Mouse (Mus musculus) embryonic facial prominence, embryonic 10.5 days (tissue): Measurements from ENCODE around the gene Fam192a. TPM values are rescaled to one million over a fixed set of nuclear protein-coding genes. Genes with fewer than 3 reads are reported as not detected.

Experiments
- DNase-seq: peaks from one replicate; pipeline ENCODE4 v3.0.0-alpha.2; 2017; ENCODE audit warnings: low spot score
- H3K27ac ChIP-seq: fragments of 300-500 bp; sonication (generic); replicated peaks from 2 replicates; pipeline ENCODE4 v1.5.1; 2016; ENCODE audit warnings: mild to moderate bottlenecking
- H3K27me3 ChIP-seq: fragments of 300-500 bp; sonication (generic); replicated peaks from 2 replicates; pipeline ENCODE4 v1.6.1; 2016; ENCODE audit warnings: low read depth, mild to moderate bottlenecking; ENCODE audit not compliant: poor library complexity, severe bottlenecking
- H3K36me3 ChIP-seq: fragments of 300-500 bp; sonication (generic); replicated peaks from 2 replicates; pipeline ENCODE4 v1.6.1; 2016; ENCODE audit warnings: mild to moderate bottlenecking, moderate library complexity
- H3K4me1 ChIP-seq: fragments of 300-500 bp; sonication (generic); 2 replicates; pipeline ENCODE4 v1.6.1; 2016
- H3K4me3 ChIP-seq: fragments of 300-500 bp; sonication (generic); 2 replicates; pipeline ENCODE4 v1.5.1; 2016; ENCODE audit warnings: mild to moderate bottlenecking, moderate library complexity
- H3K9me3 ChIP-seq: fragments of 300-500 bp; sonication (generic); 2 replicates; pipeline ENCODE4 v1.6.1; 2016; ENCODE audit warnings: mild to moderate bottlenecking
- WGBS: fragments of 180-500 bp; shearing (Covaris S2); methylation state at CpG from one replicate; pipeline ENCODE4 v1.1.7; 2016; 5-methylcytosine and 5-hydroxymethylcytosine counted together
- polyA plus RNA-seq: library from polyadenylated mRNA; unstranded; fragments of >200 nt; fragmentation: Nextera tagmentation; extraction: Ambion mirVana; gene quantifications from 2 replicates; pipeline ENCODE4 v1.2.1, GENCODE M21; 2016

Gene Fam192a
- polyA plus RNA-seq: 82.6 and 93.1 TPM in 2 replicates

- Histone ChIP-seq H3K9me3 (no peaks in the 10 kb centered on the region), H3K27ac (peak within 1 kb of the TSS; percentile 95), H3K27me3 (no peaks in the 10 kb centered on the region), H3K36me3 (no peaks in the 10 kb centered on the region), H3K4me1 (peaks cover 29% of the 10 kb centered on the region), H3K4me3 (peak within 1 kb of the TSS; percentile 100)
- DNase-seq: peak; percentile 99
- WGBS: under 1% methylated on average over 55 of the region's 55 CpGs
These were observed at the start of gene Fam192a, which contains the start of gene Rspry1 for GRCm38 (mm10) chr8:94601607-94602385. Gene Fam192a, minus strand, starts transcription at chr8:94601997. Gene Rspry1, plus strand, starts transcription at chr8:94601937.

- Histone ChIP-seq H3K27ac (no peak overlapping the region), H3K36me3 (peaks cover 90% of the 10 kb centered on the region), H3K27me3 (no peaks in the 10 kb centered on the region), H3K9me3 (no peaks in the 10 kb centered on the region), H3K4me1 (no peaks in the 10 kb centered on the region), H3K4me3 (no peak overlapping the region)
- no peak for DNase-seq
- WGBS: 47% methylated on average over 3 of the region's 3 CpGs
These were observed 47.7 kb upstream of the Fam192a start for GRCm38 (mm10) chr8:94649496-94649895.

- DNase-seq: no peak
These were observed 44.4 kb upstream of the Fam192a start for GRCm38 (mm10) chr8:94646165-94646564.

DNA sequence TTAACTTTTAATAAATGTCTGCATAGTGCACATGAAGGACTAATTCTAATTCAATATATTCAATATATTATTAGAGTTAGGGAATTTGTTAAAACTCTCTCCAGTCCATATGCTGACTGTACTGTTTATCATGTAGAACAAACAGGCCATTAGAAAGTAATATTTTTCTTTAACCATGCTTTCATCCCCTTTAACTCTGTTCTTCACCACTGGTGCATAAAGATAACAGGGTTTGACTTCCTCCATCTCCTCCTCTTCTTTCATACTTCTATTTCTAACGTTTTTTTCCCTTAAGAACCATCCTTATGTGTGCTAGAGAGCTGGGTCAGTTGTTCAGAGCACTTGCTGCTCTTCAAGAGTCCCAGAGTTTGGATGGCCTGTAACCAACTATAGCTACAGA, 43.4 kb upstream of the Fam192a start:
- no peak for DNase-seq
- no peaks in the 10 kb centered on the region for H3K27me3 ChIP-seq
- H3K36me3 ChIP-seq: peaks cover 92% of the 10 kb centered on the region
- no peaks in the 10 kb centered on the region for H3K4me1 ChIP-seq
- H3K9me3 ChIP-seq: no peaks in the 10 kb centered on the region
- H3K27ac ChIP-seq: no peak overlapping the region
- H3K4me3 ChIP-seq: no peak overlapping the region
- 55% methylated on average over 1 of the region's 1 CpGs for WGBS

More at GRCm38 (mm10) chr8:94646165-94646564, 44.4 kb upstream of the Fam192a start:
- H3K4me3 ChIP-seq: no peak overlapping the region
- no peaks in the 10 kb centered on the region for H3K9me3 ChIP-seq
- H3K27me3 ChIP-seq: no peaks in the 10 kb centered on the region
- no peak overlapping the region for H3K27ac ChIP-seq
- H3K4me1 ChIP-seq: no peaks in the 10 kb centered on the region
- peaks cover 91% of the 10 kb centered on the region for H3K36me3 ChIP-seq
- 89% methylated on average over 3 of the region's 3 CpGs for WGBS

DNA sequence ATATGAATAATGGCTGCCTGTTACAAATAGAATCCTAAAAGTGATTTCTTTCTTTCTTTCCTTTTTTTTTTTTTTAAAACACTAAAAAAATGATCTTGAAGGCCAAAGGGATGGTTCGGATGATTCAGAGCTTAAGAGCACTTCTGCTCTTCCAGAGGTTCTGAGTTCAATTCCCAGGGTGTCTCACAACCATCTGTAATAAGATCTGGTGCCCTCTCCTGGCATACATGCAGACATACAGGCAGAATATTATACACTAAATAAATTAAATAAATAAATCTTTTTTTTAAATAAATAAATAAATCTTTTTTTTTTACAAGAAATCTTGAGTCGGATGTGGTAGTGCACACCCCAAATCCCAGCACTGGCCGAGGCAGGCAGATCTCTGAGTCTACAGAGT, 40.1 kb upstream of the Fam192a start:
- Histone ChIP-seq H3K27ac (no peak overlapping the region), H3K36me3 (peaks cover 95% of the 10 kb centered on the region), H3K9me3 (no peaks in the 10 kb centered on the region), H3K27me3 (no peaks in the 10 kb centered on the region), H3K4me1 (no peaks in the 10 kb centered on the region), H3K4me3 (no peak overlapping the region)
- no peak for DNase-seq
- 89% methylated on average over 3 of the region's 3 CpGs for WGBS

DNA sequence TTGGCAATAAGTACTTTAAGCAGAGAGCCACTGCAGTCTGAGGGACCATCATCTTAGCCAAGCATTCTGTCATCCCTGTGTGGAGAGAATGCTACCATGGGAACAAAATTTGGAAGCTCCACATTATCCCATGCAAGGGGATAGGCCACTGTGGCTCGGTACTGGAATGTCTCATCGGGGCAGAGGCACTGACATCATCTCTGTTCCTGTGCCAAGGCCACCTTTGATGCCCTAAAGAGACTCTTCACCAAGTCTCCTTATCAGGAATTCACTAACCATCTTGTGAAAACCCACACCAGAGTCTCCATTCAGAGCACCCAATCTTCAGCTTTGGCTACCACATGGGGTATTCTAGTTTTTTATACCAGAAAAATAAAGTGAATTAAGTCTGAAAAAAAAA, 39.4 kb upstream of the Fam192a start:
- DNase-seq: no peak
- no peaks in the 10 kb centered on the region for H3K27me3 ChIP-seq
- no peak overlapping the region for H3K4me3 ChIP-seq
- H3K9me3 ChIP-seq: no peaks in the 10 kb centered on the region
- no peak overlapping the region for H3K27ac ChIP-seq
- H3K36me3 ChIP-seq: peaks cover 95% of the 10 kb centered on the region
- 96% methylated on average over 2 of the region's 2 CpGs for WGBS
- H3K4me1 ChIP-seq: no peaks in the 10 kb centered on the region

DNA sequence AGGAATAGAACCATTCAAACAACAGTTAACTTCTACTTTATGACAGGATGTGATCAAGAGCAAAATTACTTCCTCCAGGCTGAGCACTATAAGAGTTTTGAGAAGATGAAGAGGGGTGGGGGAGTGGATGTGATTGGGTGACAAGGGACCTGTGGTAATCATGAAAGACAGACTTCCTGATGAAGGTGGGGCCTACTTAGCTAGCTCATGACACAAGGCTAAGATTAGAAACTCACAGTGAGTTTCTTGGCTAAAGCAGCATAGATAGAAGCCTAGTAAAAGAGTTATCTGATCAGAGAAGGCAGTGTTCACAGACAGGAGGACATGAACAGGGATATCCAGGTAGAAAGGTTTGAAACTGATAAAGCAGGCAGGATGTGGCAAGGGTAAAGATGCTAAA, 32.4 kb upstream of the Fam192a start:
- no peaks in the 10 kb centered on the region for H3K9me3 ChIP-seq
- peaks cover 98% of the 10 kb centered on the region for H3K36me3 ChIP-seq
- DNase-seq: no peak
- H3K4me3 ChIP-seq: no peak overlapping the region
- no peak overlapping the region for H3K27ac ChIP-seq
- H3K27me3 ChIP-seq: no peaks in the 10 kb centered on the region
- no peaks in the 10 kb centered on the region for H3K4me1 ChIP-seq

- Histone ChIP-seq H3K27ac (no peak overlapping the region), H3K4me1 (no peaks in the 10 kb centered on the region), H3K36me3 (peaks cover 98% of the 10 kb centered on the region), H3K4me3 (no peak overlapping the region), H3K27me3 (no peaks in the 10 kb centered on the region), H3K9me3 (no peaks in the 10 kb centered on the region)
- no peak for DNase-seq
- WGBS: 89% methylated on average over 2 of the region's 2 CpGs
These were observed 31.9 kb upstream of the Fam192a start for GRCm38 (mm10) chr8:94633564-94634194.

- peaks cover 56% of the 10 kb centered on the region for H3K36me3 ChIP-seq
- no peaks in the 10 kb centered on the region for H3K9me3 ChIP-seq
- H3K27ac ChIP-seq: no peak overlapping the region
- 86% methylated on average over 1 of the region's 1 CpGs for WGBS
- no peaks in the 10 kb centered on the region for H3K4me1 ChIP-seq
- H3K27me3 ChIP-seq: no peaks in the 10 kb centered on the region
- no peak for DNase-seq
- H3K4me3 ChIP-seq: no peak overlapping the region
These were observed 23.1 kb upstream of the Fam192a start for GRCm38 (mm10) chr8:94624885-94625284.

DNA sequence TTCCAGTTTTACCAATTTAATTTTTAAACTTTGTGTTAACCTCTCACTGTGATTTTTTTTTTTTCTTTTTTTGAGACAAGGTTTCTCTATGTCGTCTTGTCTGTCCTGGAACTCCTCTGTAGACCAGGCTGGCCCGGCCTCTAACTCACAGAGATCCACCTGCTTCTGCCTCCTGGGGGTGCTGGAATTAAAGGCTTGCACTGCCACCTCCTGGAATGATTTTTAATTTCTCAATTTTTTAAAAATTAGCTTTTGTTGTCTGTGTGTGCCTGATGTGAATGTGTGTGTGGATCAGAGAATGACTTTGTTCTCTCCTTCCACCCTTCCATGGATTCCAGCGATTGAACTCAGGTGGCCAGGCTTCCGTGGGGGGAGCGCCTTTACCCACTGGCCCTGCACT, 5.3 kb upstream of the Fam192a start:
- no peak for DNase-seq
- Histone ChIP-seq H3K9me3 (no peaks in the 10 kb centered on the region), H3K27me3 (no peaks in the 10 kb centered on the region), H3K27ac (no peak overlapping the region), H3K36me3 (peaks cover 6% of the 10 kb centered on the region), H3K4me1 (peaks cover 17% of the 10 kb centered on the region), H3K4me3 (no peak overlapping the region)
- 90% methylated on average over 5 of the region's 5 CpGs for WGBS

DNA sequence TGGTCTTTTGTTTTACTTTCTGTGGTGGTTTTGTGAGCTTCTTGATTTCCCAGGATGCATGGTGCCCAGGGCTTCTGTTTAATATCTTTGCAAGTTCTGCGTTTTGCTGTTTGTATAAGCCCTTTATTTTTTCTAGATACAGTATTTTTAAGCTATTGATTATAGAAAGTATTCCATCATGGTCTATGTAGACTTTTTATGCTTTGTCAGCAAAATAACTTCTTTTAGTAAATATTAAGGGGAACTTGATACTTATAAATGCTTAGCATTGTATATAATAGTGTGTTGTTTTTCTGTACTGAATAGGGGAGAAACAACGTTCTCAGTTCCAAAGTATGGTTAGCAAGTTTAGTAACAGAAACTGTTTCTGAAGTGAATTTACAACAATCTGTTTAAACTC, 2.2 kb upstream of the Fam192a start:
- 91% methylated on average over 2 of the region's 2 CpGs for WGBS
- H3K4me3 ChIP-seq: no peak overlapping the region
- H3K27me3 ChIP-seq: no peaks in the 10 kb centered on the region
- peaks cover 29% of the 10 kb centered on the region for H3K4me1 ChIP-seq
- H3K36me3 ChIP-seq: peaks cover 6% of the 10 kb centered on the region
- H3K27ac ChIP-seq: no peak overlapping the region
- H3K9me3 ChIP-seq: no peaks in the 10 kb centered on the region
- DNase-seq: no peak

- DNase-seq: peak; percentile 40
- under 1% methylated on average over 31 of the region's 31 CpGs for WGBS
- peak overlapping the region; percentile 100 for H3K4me3 ChIP-seq
- H3K27ac ChIP-seq: peak overlapping the region; percentile 95
- peaks cover 6% of the 10 kb centered on the region for H3K36me3 ChIP-seq
- H3K27me3 ChIP-seq: no peaks in the 10 kb centered on the region
- no peaks in the 10 kb centered on the region for H3K9me3 ChIP-seq
- peaks cover 29% of the 10 kb centered on the region for H3K4me1 ChIP-seq
These were observed 804 bp upstream of the Fam192a start for GRCm38 (mm10) chr8:94602471-94603131.
